Mouse (Mus musculus): ENCODE results near the gene Rab9b.

DNA sequence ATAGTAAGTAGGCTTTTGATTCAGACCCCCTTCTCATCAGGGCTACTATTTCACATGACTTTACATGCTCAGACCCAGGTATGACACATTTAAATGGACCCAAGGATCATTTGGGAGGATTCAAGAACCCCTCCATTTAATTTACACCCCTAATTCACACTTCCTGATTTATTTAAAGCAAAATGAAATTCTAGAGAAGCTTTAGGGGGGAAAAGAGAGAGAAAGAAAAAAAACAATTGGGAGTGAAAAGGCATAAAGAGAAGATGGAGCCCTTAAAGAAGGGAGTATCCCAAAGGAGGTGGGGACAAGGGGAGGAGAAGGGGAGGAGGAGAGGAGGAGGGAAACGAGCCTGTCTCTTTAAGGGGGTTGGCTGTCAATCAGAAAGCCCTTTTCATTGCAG lies 46.2 kb downstream of the Rab9b start, which contains the start of gene Plp1:
- TF ChIP-seq CTCF (IDR thresholded peaks at IDR 0.05; ENCODE audit: borderline replicate concordance, insufficient read depth, low read depth, low read length) (no peak), POLR2A (IDR thresholded peaks at IDR 0.05; ENCODE audit: borderline replicate concordance, insufficient read depth, low read length) (no peak)

All from cerebellum, adult 2 months (tissue).